Mouse (Mus musculus) T-helper 1 cell (primary cell): ENCODE data around the gene Wdr82.

Experiments
- in situ Hi-C: fragments of 300-600 bp; cut with MboI, MseI; formaldehyde crosslinking; loops from one replicate; pipeline ENCODE4 v1.15.1; 2025; ENCODE audit warnings: high pct_unique_total_duplicates

Gene Wdr82

DNA sequence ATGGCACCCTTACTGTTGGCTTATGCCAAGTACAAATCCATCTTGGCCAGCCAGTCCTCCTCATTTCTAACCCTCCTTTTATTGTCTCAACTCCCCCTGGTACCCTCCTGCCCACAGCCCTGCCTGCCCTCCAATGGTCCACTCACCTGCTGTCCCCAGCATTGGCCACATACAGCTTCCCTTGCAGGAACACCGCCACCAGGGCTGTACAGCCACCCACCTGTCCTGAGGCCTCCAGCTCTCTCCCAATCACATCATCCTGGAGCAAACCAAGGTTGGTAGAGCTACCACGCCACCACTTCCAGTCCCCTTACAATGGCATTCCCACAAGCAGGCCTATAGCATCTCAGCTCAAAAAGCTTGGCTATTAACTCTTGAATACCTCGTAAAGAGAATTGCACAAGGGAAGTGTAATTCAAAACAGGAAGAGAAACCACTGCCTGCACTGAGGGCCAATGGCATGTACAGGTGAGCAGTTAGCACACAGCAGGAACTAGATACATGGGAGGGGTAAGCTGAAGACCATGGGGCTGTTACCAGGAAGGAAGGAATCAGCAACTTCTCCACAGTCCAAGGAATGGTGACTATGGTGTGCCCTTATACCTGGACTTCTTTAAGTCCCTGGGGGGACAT, 26.5 kb downstream of the Wdr82 start:
- in situ Hi-C loops = loop anchor here (10.0 to 25.0 kb wide), 2 partner anchors 1108 to 1365 kb away; partner anchors contain the start of genes Hyal2, Rassf1 and Tusc2

- in situ Hi-C loops = loop anchor here (10.0 to 25.0 kb wide), 2 partner anchors 1107 to 1365 kb away; partner anchors contain the start of genes Hyal2, Rassf1 and Tusc2
Measured at GRCm38 (mm10) chr9:106197732-106198131, 27.0 kb downstream of the Wdr82 start.

DNA sequence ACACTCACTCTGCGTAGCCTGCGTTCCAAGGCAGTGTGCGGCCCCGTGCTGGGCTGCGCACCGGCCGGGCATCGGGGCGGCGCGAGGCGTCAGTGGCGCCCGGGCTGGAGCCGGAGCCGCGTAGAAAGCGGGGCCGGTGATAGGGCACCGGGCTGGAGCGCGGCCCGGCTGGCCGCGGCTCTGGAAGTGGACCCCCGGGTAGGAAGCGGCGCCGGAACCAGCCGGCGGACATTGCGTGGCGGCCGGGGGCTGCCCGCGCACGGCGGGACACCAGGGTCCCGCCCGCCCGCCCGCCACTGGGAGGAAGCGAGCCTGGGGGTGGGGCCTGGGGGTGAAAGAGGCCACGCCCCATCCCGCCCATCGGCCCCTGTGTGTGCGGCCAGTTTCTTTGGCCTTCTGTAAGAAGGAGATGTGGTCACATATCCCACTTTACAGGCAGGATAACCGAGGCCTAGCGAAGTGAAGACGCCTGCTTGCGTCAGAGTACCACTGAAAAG, 28.3 kb downstream of the Wdr82 start:
- in situ Hi-C loops = loop anchor here (10.0 to 25.0 kb wide), 2 partner anchors 1106 to 1363 kb away; partner anchors contain the start of genes Hyal2, Rassf1 and Tusc2

GRCm38 (mm10) chr9:106199535-106200272, 29.0 kb downstream of the Wdr82 start, which contains the start of gene Ppm1m:
Gene Ppm1m, minus strand, starts transcription at chr9:106199746.
- in situ Hi-C loops = loop anchor here (10.0 to 25.0 kb wide), 2 partner anchors 1105 to 1363 kb away; partner anchors contain the start of genes Hyal2, Rassf1 and Tusc2

DNA sequence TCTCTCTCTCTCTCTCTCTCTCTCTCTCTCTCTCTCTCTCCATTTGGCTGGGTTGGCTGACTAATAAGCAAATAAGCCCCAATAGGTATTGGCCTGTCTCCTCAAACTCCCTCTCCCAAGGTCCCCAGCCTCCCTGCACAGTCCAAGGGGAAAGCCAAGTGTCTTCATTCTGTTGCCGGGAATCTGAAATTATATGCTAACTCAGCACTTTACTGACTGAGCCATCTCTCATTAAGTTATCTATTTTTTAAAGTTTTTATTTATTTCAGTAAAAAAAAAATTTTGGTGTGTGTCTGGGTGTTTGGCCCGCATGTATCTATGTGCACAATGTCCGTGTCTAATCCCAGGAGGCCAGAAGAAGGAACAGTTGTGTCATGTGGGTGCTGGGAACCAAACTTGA, 31.2 kb downstream of the Wdr82 start:
- in situ Hi-C loops = no loop called here

- in situ Hi-C loops = no loop called here
Measured at GRCm38 (mm10) chr9:106202819-106203636, 32.3 kb downstream of the Wdr82 start, which contains the start of gene Twf2. Gene Twf2, plus strand, starts transcription at chr9:106203108.

DNA sequence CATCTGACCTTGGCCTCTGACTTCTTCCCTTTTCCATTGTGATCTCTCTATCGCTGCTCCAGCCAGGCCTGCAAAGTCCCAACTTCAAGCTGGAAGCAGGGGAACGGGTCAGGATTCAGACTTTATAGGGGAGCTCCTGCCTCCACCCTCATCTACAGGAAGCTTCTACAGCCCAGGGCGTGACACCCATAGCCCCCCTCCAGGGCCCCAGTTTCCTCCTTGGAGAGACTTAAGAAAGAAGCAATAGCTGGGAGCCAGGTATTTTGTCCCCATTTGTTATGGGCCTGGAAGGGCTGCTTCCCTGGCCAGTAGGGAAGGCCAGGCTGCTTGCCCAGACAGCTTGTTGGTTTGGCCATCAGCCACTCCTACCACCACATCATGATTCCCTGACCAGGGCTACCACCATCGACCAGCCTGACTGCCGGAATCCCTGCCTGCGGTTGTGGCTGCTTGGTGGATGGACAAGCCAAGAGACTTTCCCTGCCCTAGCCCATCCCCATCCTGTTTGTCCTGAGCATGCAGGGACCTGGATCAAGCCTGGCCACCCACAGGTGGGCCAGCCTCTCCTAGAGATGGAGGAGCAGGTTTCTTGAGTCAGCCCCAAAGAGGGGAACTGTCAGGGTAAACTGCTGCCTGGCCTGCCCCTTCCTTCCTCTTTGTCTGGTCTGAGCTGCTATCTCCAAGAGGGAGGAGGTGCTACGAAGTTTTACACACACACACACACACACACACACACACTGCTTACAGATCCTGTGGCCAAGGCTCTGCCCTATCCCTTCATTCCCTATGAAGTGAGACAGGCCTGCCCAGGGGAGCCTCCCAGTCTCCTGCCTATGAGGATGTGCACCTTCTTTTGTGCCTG, 33.5 kb downstream of the Wdr82 start:
- in situ Hi-C loops = no loop called here

DNA sequence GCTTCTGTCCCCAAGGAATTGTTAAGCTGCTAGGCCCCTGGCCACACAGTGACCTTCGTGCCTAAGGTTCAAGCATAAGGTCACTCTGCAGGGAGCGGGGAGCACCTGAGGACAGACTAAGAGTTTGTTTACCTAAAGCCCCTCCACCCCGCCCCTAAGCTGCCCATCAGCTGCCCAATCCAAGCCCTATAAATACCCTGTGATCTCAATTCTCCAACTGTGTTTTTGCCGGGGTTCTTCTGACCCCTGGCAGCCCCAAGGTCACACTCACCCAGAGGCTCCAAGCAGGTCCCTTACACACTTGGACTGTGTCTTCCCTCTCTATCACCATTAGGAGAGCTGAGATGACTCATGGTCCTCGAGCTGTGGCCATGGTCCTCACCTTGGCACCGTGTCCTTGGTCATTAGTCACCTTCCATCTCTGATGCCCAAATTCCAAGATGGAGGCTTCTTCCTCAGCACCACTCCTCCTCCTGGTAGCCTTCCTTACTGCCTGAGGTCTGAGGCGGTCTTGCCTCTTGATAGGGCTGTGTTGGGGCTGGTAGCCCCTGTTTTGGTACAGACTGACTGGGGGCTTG, 35.1 kb downstream of the Wdr82 start:
- in situ Hi-C loops = no loop called here

DNA sequence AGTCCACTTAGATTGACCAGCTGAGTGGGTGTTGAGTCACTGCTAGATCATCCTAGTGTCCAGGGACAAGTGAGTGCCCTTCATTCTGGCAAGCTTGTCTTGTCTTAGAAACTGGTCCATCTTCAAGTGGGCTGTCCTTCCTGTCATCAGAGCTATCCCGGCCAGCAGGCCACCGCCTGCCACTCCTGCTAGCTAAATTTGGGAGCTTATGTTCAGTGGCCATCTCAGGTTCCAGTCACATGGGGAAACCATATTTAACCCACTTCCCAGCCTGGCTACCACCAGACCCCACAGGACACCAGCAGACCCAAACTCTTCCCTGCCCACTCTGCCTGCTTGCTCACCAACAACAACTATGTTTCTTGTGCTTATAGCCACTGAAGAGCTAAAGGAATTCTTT, 35.8 kb downstream of the Wdr82 start:
- in situ Hi-C loops = no loop called here

- in situ Hi-C loops = no loop called here
Measured at GRCm38 (mm10) chr9:106208181-106208580, 37.5 kb downstream of the Wdr82 start.

DNA sequence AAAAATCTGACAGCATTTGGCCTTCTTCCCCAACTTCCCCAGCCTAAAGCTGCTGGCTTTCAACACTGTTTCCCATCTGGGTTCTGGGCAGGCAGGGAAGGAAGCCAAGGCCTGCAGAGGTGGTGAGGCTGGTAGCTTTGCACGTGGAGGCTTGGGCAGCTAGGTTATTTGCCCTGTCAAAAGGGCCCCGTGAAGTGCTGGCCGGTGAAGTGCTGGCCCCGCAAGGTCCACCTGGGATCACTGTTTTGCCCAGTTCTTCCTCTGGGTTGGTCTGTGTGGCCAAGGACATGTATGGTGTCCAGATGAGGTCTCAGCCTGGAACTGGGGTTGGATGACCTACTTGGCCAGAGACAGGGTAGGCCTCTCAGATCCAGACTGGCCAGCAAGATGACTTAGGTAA, 39.2 kb downstream of the Wdr82 start:
- in situ Hi-C loops = loop anchor here (10.0 kb wide), 1 partner anchor 215 kb away; the partner anchor contains the start of gene Rpl29

DNA sequence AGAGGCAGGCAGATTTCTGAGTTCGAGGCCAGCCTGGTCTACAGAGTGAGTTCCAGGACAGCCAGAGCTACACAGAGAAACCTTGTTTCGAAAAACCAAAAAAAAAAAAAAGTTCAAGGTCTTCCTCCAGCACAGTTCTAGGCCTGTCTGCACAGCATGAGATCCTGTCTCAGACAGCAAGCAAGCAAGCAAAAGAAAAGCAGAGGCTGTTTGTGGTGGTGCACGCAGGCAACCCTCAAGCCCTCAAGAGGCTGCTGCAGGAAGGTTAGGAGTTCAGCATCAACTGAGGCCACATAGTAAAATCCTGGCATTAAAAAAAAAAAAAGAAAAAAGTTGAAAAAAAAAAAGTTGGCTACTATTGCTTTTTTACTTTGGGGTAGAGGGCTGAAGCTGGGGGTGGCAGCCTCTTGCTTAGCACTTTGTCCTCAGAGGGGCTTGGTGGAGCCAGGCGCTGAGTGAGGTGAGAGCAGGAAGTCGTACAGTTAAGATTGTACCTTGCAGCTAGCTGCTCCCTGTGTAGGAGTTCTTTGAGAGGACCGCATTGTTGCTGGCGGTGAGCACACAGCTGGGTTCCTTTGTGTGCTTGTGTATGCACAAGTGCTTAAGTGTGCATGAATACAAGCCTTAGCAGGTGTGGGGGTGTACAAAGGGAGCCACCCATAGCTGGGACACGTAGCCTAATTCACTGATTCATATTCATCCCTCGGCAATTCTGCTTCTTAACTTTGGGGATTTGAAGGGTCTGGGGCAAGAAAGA, 40.3 kb downstream of the Wdr82 start:
- in situ Hi-C loops = loop anchor here (10.0 kb wide), 1 partner anchor 214 kb away; the partner anchor contains the start of gene Rpl29

- in situ Hi-C loops = loop anchor here (10.0 kb wide), 1 partner anchor 213 kb away; the partner anchor contains the start of gene Rpl29
Measured at GRCm38 (mm10) chr9:106211680-106212593, 41.2 kb downstream of the Wdr82 start.

DNA sequence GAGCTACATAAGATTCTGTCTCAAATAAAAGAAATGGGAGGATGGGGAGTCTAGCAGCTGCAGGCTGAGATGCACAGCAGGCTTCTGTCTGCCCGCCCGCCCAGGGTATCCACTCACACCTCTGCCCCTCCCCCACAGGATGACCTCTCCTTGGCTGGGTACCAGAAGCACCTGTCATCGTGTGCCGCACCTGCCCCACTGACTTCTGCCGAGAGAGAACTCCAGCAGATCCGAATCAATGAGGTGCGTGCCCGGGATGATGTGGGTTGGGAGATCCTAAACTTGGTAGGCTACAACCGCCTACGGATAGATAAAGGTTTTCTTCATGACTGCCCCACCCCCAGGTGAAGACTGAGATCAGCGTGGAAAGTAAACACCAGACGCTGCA, 41.9 kb downstream of the Wdr82 start:
- in situ Hi-C loops = loop anchor here (10.0 kb wide), 1 partner anchor 212 kb away; the partner anchor contains the start of gene Rpl29

DNA sequence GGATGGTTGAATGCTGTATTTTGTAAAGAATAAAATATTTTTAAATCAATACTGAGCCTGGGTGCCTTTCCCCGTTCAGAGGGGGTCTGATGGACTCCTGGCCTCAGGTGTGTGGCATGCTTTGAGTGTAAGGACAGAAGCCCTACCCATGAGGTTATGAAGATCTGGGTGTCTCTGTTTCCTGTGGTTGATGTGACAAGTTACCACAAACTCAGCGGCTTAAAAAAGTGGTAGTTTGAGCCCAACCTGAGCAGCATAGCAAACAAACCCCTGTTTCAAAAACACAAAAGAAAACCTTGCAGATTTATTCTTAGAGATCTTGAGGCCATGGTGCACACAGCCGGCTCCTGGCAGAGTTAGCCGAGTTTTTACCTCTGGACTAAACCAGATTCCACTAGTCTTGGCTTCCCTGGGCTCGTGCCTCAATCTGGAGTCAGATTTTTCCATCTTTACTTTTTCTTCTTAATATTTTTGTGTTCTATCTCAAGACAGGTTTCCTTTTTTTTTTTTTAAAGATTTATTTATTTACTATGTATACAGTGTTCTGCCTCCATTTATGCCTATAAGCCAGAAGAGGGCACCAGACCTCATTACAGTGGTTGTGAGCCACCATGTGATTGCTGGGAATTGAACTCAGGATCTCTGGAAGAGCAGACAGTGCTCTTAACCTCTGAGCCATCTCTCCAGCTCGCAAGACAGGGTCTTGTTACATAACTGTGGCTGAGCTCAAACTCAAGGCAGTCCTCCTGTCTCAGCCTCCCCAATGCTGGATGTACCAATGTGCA, 44.8 kb downstream of the Wdr82 start:
- in situ Hi-C loops = loop anchor here (5.0 to 10.0 kb wide), 2 partner anchors 62 to 209 kb away; partner anchors contain the start of gene Rpl29

DNA sequence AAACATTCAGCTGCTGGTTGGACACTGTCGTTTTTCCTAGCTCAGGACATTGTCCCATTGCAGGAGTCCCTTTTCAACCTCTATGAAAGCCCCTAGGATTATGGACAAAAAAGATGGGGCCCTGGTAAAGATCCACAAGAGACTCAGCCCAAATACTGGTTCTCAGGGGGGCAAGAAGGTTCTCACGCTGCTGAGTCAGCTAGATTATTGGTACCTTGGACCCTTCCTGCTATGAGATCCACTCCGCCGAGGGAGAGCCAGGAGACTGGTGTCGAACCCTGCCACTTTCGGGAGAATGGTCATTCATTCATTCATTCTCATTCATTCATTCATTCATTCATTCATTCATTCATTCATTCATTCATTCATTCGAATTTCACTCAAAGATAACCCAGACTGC, 46.2 kb downstream of the Wdr82 start:
- in situ Hi-C loops = loop anchor here (5.0 to 10.0 kb wide), 2 partner anchors 60 to 208 kb away; partner anchors contain the start of gene Rpl29

DNA sequence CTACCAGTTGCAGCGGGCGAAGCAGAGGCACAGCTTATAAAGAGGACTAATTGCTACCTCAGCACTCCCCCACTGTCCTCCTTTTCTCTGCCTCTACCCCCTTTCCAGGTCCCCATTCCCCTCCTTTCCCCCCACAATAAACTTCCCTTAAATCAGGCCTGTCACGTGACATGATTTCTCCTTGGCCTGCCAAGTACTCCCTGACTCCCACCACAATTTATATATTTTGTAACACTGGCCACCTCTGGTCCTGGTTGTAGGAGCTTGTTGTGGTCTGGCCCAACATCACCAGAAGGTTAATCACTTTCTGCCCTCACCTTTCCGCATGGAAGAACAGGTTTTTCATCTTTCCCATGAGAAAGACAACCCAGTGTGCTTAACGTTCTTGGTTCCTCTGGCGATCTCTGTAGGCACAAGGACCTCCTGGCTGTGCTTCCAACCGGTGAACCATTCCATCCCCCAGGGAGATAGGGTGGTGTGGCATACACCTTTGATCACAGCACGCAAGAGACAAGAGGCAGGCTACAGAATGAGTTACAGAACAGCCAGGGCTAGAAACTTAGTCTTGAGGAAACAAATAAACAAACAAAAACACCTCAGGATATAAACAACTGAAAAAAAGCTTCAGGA, 50.3 kb downstream of the Wdr82 start:
- in situ Hi-C loops = no loop called here
